Mouse (Mus musculus) CD4-positive, CD25-positive, alpha-beta regulatory T cell, adult 2 months (primary cell): ENCODE measurements at regions not wholly inside any gene's neighbourhood (a gene's known extent, or its start where the extent isn't known, plus 50 kb on each side); places are given as distances from the start of the nearest gene placed in this dataset.
"Not testable (repeated sequence)": the region's sequence is repeated elsewhere in the genome, so short reads cannot be mapped to it uniquely, and the experiment has no call there.

Experiments used
- DNase-seq: peaks from one replicate; pipeline ENCODE4 v3.0.0-alpha.2; 2012; ENCODE audit warnings: low read depth, low spot score

GRCm38 (mm10) chr5:42884251-42884650, 348.7 kb upstream of the Cpeb2 start:
- no peak for DNase-seq

GRCm38 (mm10) chr5:42891890-42892289, 341.1 kb upstream of the Cpeb2 start:
- DNase-seq: no peak

GRCm38 (mm10) chr5:42906136-42906535, 326.8 kb upstream of the Cpeb2 start:
- DNase-seq: no peak

- no peak for DNase-seq
Measured at GRCm38 (mm10) chr5:42919328-42919727, 313.6 kb upstream of the Cpeb2 start.

- DNase-seq: no peak
Measured at GRCm38 (mm10) chr5:42932106-42932505, 300.9 kb upstream of the Cpeb2 start.

- DNase-seq: no peak
Measured at GRCm38 (mm10) chr5:42959296-42959862, 273.6 kb upstream of the Cpeb2 start.

- not testable (repeated sequence) for DNase-seq
Measured at GRCm38 (mm10) chr5:42966952-42967351, 266.0 kb upstream of the Cpeb2 start.

- no peak for DNase-seq
Measured at GRCm38 (mm10) chr5:42969209-42969608, 263.8 kb upstream of the Cpeb2 start.

GRCm38 (mm10) chr5:42969621-42970020, 263.3 kb upstream of the Cpeb2 start:
- no peak for DNase-seq

- DNase-seq: no peak
Measured at GRCm38 (mm10) chr5:42977108-42977507, 255.9 kb upstream of the Cpeb2 start.

GRCm38 (mm10) chr5:42980946-42981650, 251.9 kb upstream of the Cpeb2 start:
- no peak for DNase-seq

- DNase-seq: no peak
Measured at GRCm38 (mm10) chr5:42986203-42986602, 246.8 kb upstream of the Cpeb2 start.

- DNase-seq: no peak
Measured at GRCm38 (mm10) chr5:42987710-42988466, 245.1 kb upstream of the Cpeb2 start.

GRCm38 (mm10) chr5:42989287-42989686, 243.7 kb upstream of the Cpeb2 start:
- no peak for DNase-seq

GRCm38 (mm10) chr5:43024006-43024593, 208.9 kb upstream of the Cpeb2 start:
- DNase-seq: no peak

GRCm38 (mm10) chr5:43031285-43031684, 201.7 kb upstream of the Cpeb2 start:
- DNase-seq: no peak

GRCm38 (mm10) chr5:43031916-43032315, 201.1 kb upstream of the Cpeb2 start:
- DNase-seq: no peak

- no peak for DNase-seq
Measured at GRCm38 (mm10) chr5:43034421-43034820, 198.5 kb upstream of the Cpeb2 start.

- no peak for DNase-seq
Measured at GRCm38 (mm10) chr5:43037592-43037991, 195.4 kb upstream of the Cpeb2 start.

- DNase-seq: no peak
Measured at GRCm38 (mm10) chr5:43039525-43039924, 193.4 kb upstream of the Cpeb2 start.

- DNase-seq: no peak
Measured at GRCm38 (mm10) chr5:43042585-43042984, 190.4 kb upstream of the Cpeb2 start.

- DNase-seq: no peak
Measured at GRCm38 (mm10) chr5:43045860-43046259, 187.1 kb upstream of the Cpeb2 start.
